Mouse (Mus musculus) cerebellum, adult 11-12 months (tissue): ENCODE results near the gene Pea15a.

Experiments used
- DNase-seq: peaks from one replicate; pipeline ENCODE4 v3.0.0; 2022

Pea15a gene

GRCm38 (mm10) chr1:172172381-172172780 lies 34.2 kb downstream of the Pea15a start:
- DNase-seq, result no peak

- no peak for DNase-seq
These were observed 36.8 kb downstream of the Pea15a start for GRCm38 (mm10) chr1:172169809-172170208.

- no peak for DNase-seq
These were observed 38.7 kb downstream of the Pea15a start for GRCm38 (mm10) chr1:172167911-172168310.

GRCm38 (mm10) chr1:172162959-172163358 lies 43.6 kb downstream of the Pea15a start:
- no peak for DNase-seq

- DNase-seq, result peak; percentile 45
These were observed 44.6 kb downstream of the Pea15a start for GRCm38 (mm10) chr1:172162009-172162408.

- DNase-seq, result no peak
These were observed 46.1 kb downstream of the Pea15a start for GRCm38 (mm10) chr1:172160508-172160907.

- DNase-seq, result no peak
These were observed 46.6 kb downstream of the Pea15a start for GRCm38 (mm10) chr1:172159970-172160369.

- no peak for DNase-seq
These were observed 51.1 kb downstream of the Pea15a start for GRCm38 (mm10) chr1:172155518-172155917.

- no peak for DNase-seq
These were observed 52.1 kb downstream of the Pea15a start for GRCm38 (mm10) chr1:172154536-172154935.

GRCm38 (mm10) chr1:172148955-172149815 lies 57.4 kb downstream of the Pea15a start:
- no peak for DNase-seq

GRCm38 (mm10) chr1:172148279-172148954 lies 58.2 kb downstream of the Pea15a start:
- DNase-seq, result no peak

GRCm38 (mm10) chr1:172147835-172148278 lies 58.7 kb downstream of the Pea15a start, which contains the start of gene Dcaf8:
Gene Dcaf8, plus strand, starts transcription at chr1:172148084.
- peak; percentile 97 for DNase-seq
